Mouse (Mus musculus) stomach, embryonic 15.5 days (tissue): Measurements from ENCODE around the gene Apba1. TPM values are rescaled to one million over a fixed set of nuclear protein-coding genes. Genes with fewer than 3 reads are reported as not detected.

ENCODE experiments used
- ATAC-seq: fragments of 200-750 bp; cut with Nextera tagmentation; 2 replicates; pipeline ENCODE4 v1.8.0; 2017; ENCODE audit warnings: low read depth, moderate number of reproducible peaks, moderate TSS enrichment; ENCODE audit not compliant: insufficient read depth, low FRiP score
- H3K27ac ChIP-seq: fragments of 300-500 bp; sonication (generic); 2 replicates; pipeline ENCODE4 v1.5.1; 2015; ENCODE audit warnings: mild to moderate bottlenecking, inconsistent platforms
- H3K27me3 ChIP-seq: fragments of 300-500 bp; sonication (generic); replicated peaks from 2 replicates; pipeline ENCODE4 v1.6.1; 2015; ENCODE audit warnings: inconsistent platforms
- H3K36me3 ChIP-seq: fragments of 300-500 bp; sonication (generic); 2 replicates; pipeline ENCODE4 v1.6.1; 2015; ENCODE audit warnings: inconsistent platforms
- H3K4me1 ChIP-seq: fragments of 300-500 bp; sonication (generic); 2 replicates; pipeline ENCODE4 v1.6.1; 2015; ENCODE audit warnings: inconsistent platforms
- H3K4me2 ChIP-seq: fragments of 300-500 bp; sonication (generic); 2 replicates; pipeline ENCODE4 v1.6.1; 2015; ENCODE audit warnings: mild to moderate bottlenecking, inconsistent platforms
- H3K4me3 ChIP-seq: fragments of 300-500 bp; sonication (generic); replicated peaks from 2 replicates; pipeline ENCODE4 v1.5.1; 2015; ENCODE audit warnings: inconsistent platforms
- H3K9ac ChIP-seq: fragments of 300-500 bp; sonication (generic); 2 replicates; pipeline ENCODE4 v1.6.1; 2015; ENCODE audit warnings: inconsistent platforms
- H3K9me3 ChIP-seq: fragments of 300-500 bp; sonication (generic); 2 replicates; pipeline ENCODE4 v1.6.1; 2016; ENCODE audit warnings: inconsistent platforms
- WGBS: fragments of 180-500 bp; shearing (Covaris S2); methylation state at CpG from one replicate; pipeline ENCODE4 v1.1.7; 2015; 5-methylcytosine and 5-hydroxymethylcytosine counted together
- polyA plus RNA-seq: library from polyadenylated mRNA; unstranded; fragments of >200 nt; fragmentation: Nextera tagmentation; extraction: Ambion mirVana; gene quantifications from 2 replicates; pipeline ENCODE4 v1.2.1, GENCODE M21; 2015

Apba1 gene
- polyA plus RNA-seq, 1 experiment from 2014 or later, result 0.62 TPM

DNA sequence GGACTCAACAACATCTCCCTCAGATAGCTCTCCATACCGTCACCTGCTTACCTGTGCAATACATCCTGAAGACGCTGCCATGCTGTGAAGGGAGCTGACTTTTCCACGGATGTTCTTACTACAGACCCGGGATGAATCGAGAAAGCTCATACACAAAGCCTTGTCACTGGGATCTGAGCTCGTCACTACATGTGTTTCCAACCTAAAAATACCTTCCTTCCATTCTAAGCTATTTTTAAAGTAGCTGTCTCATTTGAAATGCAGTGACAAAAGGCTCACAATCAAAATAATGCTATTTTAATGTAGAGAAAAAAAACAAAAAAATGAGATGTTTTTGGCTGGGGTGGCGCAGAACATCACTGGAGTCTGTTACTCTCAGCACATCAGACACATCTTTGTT lies 97.1 kb downstream of the Apba1 start:
- H3K27ac ChIP-seq, result no peak overlapping the region
- H3K9ac ChIP-seq, result no peak overlapping the region
- no peak overlapping the region for H3K4me2 ChIP-seq
- no peaks in the 10 kb centered on the region for H3K27me3 ChIP-seq
- no peak for ATAC-seq
- H3K9me3 ChIP-seq, result no peaks in the 10 kb centered on the region
- 87% methylated on average over 7 of the region's 7 CpGs for WGBS
- no peaks in the 10 kb centered on the region for H3K4me1 ChIP-seq
- no peaks in the 10 kb centered on the region for H3K36me3 ChIP-seq
- no peak overlapping the region for H3K4me3 ChIP-seq

DNA sequence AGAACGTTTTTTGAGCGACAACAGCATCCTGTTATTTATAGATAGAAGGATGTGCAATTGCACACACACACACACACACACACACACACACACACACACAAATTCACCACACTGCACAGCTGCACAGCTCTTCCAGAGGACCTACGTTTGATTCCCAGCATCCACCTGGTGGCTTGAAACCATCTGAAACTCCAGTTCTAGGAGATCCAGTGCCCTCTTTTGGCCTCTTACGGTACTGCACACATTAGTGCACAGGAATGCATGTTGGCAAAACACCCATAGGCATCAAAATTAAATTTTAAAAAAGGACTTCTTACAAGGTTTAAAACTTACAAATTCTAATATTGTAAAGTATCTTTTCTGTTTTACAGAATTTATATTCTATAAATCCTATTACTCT lies 99.4 kb downstream of the Apba1 start:
- 90% methylated on average over 4 of the region's 4 CpGs for WGBS
- Histone ChIP-seq H3K27ac (no peak overlapping the region), H3K36me3 (no peaks in the 10 kb centered on the region), H3K9ac (no peak overlapping the region), H3K4me2 (no peak overlapping the region), H3K27me3 (no peaks in the 10 kb centered on the region), H3K4me3 (no peak overlapping the region), H3K9me3 (no peaks in the 10 kb centered on the region), H3K4me1 (no peaks in the 10 kb centered on the region)
- ATAC-seq, result no peak

DNA sequence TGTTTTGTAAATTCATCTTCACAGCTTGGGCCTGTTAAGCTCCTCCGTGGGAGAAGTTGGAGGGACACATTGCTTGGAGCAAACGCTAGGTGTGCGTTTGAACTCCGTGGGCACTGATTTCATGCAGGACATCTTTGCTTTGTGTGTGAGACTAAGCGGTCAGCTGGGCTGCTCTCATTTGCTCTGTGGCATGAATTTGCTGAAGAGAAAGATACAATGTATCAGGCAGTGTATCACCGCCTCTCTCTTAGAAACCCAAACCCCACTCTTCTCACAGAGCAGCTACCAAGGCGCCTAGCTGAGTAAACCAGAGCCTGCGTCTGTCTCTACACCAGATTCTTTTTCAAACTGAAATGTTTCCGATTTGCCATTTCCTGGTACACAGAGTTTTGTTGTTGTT lies 100.1 kb downstream of the Apba1 start:
- no peak overlapping the region for H3K4me3 ChIP-seq
- H3K9ac ChIP-seq, result no peak overlapping the region
- H3K36me3 ChIP-seq, result no peaks in the 10 kb centered on the region
- H3K27me3 ChIP-seq, result no peaks in the 10 kb centered on the region
- no peak overlapping the region for H3K4me2 ChIP-seq
- no peaks in the 10 kb centered on the region for H3K4me1 ChIP-seq
- no peak overlapping the region for H3K27ac ChIP-seq
- WGBS, result 82% methylated on average over 9 of the region's 9 CpGs
- ATAC-seq, result no peak
- H3K9me3 ChIP-seq, result no peaks in the 10 kb centered on the region

DNA sequence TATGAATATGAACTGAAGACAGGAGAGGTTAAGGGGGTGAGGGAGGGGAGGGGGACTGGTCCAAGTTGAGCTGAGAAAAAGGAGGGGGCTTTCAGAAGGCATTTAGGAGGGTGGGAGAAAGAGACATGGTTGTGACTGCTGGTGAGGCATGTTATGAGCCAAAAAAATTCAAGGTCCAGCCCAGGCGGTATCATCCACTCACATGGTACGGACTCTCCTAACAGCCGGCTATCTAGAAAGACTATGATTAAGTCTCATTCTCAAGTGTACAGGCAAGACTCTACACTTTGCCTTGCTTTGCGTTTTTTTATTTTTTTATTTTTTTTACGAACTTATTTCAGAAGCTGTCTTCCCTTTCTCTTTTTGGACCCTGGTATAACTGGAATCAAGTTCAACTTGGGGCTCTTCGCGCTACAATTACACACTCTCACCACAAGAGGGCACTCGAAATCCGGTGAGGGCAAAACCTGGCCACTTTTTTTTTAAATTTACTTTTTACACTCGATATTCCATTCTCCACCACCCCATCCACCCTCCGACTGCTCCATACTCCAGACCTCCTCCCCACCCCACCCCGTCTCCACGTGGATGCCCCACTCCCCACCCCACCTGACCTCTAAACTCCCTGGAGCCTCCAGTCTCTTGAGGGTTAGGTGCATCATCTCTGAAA lies 101.6 kb downstream of the Apba1 start:
- H3K4me3 ChIP-seq, result no peak overlapping the region
- H3K27ac ChIP-seq, result no peak overlapping the region
- H3K9ac ChIP-seq, result no peak overlapping the region
- H3K4me1 ChIP-seq, result no peaks in the 10 kb centered on the region
- no peak for ATAC-seq
- WGBS, result 27% methylated on average over 13 of the region's 13 CpGs
- no peaks in the 10 kb centered on the region for H3K27me3 ChIP-seq
- H3K4me2 ChIP-seq, result no peak overlapping the region
- no peaks in the 10 kb centered on the region for H3K9me3 ChIP-seq
- H3K36me3 ChIP-seq, result no peaks in the 10 kb centered on the region

DNA sequence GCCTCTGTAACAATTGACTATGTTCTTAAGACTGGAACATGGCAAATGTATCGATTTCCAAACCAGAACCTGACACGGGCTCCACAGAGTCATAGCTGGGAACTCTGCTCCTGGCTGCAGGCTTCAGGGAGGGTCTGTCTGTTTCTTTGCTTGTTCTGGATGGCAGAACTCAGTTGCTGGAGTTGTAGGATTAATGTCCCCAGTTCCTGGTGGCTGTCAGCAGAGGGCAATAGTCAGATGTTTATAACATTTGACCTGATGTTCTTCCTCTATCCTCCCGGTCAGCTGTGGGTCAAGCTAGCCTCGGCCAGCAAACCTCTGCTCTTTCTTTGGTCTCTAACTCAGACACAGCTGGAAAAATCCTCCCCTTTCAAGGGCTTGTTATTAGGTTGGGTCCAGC lies 104.0 kb downstream of the Apba1 start:
- WGBS, result 45% methylated on average over 4 of the region's 4 CpGs
- H3K9me3 ChIP-seq, result no peaks in the 10 kb centered on the region

DNA sequence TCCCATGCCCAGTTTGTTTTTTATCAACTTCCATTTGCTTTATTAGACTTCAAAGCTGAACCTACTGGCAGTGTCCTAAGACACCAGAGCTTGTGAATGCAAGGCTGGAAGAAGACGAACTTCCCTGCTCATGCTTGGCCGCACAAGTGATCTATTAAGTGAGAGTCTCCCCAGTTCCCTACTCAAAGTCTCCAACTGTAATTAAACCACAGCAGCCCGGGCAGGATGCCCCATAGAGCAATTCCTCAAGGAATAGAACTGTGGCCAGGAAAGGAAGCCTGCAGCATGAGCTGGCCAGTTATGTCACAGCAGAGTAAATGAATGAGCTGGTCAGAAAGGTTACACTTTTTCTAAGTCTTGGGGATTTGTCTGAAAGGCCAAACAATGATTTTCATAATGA lies 105.3 kb downstream of the Apba1 start:
- H3K4me1 ChIP-seq, result no peaks in the 10 kb centered on the region
- ATAC-seq, result no peak
- no peaks in the 10 kb centered on the region for H3K36me3 ChIP-seq
- 54% methylated on average over 3 of the region's 3 CpGs for WGBS
- no peaks in the 10 kb centered on the region for H3K9me3 ChIP-seq
- H3K4me2 ChIP-seq, result no peak overlapping the region
- H3K27ac ChIP-seq, result no peak overlapping the region
- no peak overlapping the region for H3K9ac ChIP-seq
- no peak overlapping the region for H3K4me3 ChIP-seq
- H3K27me3 ChIP-seq, result no peaks in the 10 kb centered on the region

More for the DNA sequence above, 104.0 kb downstream of the Apba1 start:
- Histone ChIP-seq H3K9ac (no peak overlapping the region), H3K4me2 (no peak overlapping the region), H3K27ac (no peak overlapping the region), H3K27me3 (no peaks in the 10 kb centered on the region), H3K4me1 (no peaks in the 10 kb centered on the region), H3K36me3 (no peaks in the 10 kb centered on the region), H3K4me3 (no peak overlapping the region)
- no peak for ATAC-seq

DNA sequence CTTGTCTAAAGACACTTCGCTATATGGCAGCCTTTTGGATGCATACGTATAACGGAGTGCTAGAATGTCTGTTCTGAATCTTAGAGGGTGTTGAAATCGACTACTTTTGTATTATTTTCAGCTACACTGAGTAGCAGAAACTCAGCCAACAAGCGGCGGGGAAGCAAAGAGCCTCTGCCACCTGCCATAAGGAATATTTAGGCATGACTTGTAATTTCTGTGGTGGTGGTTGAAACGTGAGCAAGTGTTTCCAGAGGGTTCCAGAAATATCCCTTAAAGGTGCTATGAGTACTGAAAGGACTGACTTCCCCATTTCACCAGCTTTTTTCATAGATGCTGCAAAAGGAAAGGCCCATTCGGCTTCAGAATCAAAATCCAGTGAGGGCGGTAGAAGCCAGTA lies 107.4 kb downstream of the Apba1 start:
- WGBS, result 87% methylated on average over 9 of the region's 9 CpGs
- H3K4me1 ChIP-seq, result no peaks in the 10 kb centered on the region
- H3K4me3 ChIP-seq, result no peak overlapping the region
- ATAC-seq, result no peak
- H3K27me3 ChIP-seq, result no peaks in the 10 kb centered on the region
- H3K27ac ChIP-seq, result no peak overlapping the region
- H3K36me3 ChIP-seq, result no peaks in the 10 kb centered on the region
- H3K9ac ChIP-seq, result no peak overlapping the region
- no peaks in the 10 kb centered on the region for H3K9me3 ChIP-seq
- no peak overlapping the region for H3K4me2 ChIP-seq

DNA sequence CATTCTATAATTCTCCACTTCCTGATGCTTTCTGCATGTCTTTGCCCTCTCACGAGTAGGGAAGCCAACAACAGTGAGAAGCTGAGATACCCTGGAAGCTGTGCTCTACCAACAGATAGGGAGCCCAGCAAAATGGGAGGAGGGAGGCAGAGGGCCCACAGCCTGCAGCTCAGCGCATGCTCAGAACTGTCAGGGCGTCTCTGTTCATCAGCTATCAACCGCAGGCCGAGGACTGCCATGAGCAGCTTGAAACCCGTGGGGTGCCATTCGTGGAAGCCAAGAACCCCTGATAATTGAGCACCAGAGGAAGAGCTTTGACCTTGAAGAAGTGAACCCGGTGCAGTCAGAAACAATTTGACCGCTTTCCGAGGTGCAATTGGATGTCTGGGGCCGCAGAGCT lies 108.4 kb downstream of the Apba1 start:
- ATAC-seq, result no peak
- WGBS, result 82% methylated on average over 11 of the region's 11 CpGs
- no peaks in the 10 kb centered on the region for H3K9me3 ChIP-seq
- H3K4me2 ChIP-seq, result no peak overlapping the region
- no peak overlapping the region for H3K27ac ChIP-seq
- H3K4me3 ChIP-seq, result no peak overlapping the region
- H3K9ac ChIP-seq, result no peak overlapping the region
- H3K4me1 ChIP-seq, result no peaks in the 10 kb centered on the region
- no peaks in the 10 kb centered on the region for H3K36me3 ChIP-seq
- H3K27me3 ChIP-seq, result no peaks in the 10 kb centered on the region

DNA sequence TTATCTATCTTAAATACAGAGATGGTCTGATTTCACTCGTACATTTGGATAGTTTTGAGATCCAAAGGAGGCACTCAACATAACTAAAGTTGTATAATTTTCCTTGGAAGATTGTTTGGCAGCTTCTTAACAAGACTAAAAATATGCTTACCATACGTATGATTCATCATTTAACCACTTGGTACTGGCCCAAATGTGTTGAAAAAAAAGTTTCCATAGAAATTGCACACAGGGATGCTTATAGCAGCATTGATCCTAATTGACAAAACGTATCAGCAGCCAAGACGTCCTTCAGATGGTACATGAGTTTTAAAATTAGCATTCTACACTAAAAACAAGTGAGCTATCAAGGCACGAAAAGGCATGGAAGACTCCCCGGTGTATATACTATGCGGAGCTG lies 108.9 kb downstream of the Apba1 start:
- Histone ChIP-seq H3K4me1 (no peaks in the 10 kb centered on the region), H3K27me3 (no peaks in the 10 kb centered on the region), H3K36me3 (no peaks in the 10 kb centered on the region), H3K4me2 (no peak overlapping the region), H3K4me3 (no peak overlapping the region), H3K9me3 (no peaks in the 10 kb centered on the region), H3K27ac (no peak overlapping the region), H3K9ac (no peak overlapping the region)
- ATAC-seq, result no peak
- 73% methylated on average over 7 of the region's 7 CpGs for WGBS

DNA sequence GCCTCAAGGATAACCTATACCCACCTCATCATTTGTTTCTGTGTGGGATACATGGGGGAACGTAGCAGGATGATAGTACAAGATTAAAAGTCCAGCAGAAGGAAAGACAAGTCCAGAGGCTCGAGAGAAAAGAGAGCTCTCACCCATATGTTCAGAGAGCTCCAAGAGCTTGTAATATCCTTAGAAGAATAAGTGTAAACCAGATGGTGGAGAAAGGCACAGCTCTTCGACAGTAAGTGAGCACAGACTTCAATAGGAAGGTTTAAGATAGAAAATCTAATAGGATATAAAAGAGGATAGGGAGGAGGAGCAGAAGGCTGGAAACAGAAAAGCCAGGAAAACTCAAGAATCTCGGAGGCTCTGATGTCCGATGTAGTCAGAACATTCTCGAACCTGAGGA lies 115.8 kb downstream of the Apba1 start:
- Histone ChIP-seq H3K9me3 (no peaks in the 10 kb centered on the region), H3K4me1 (no peaks in the 10 kb centered on the region), H3K36me3 (no peaks in the 10 kb centered on the region), H3K9ac (no peak overlapping the region), H3K4me2 (no peak overlapping the region), H3K4me3 (no peak overlapping the region), H3K27ac (no peak overlapping the region), H3K27me3 (no peaks in the 10 kb centered on the region)
- 76% methylated on average over 6 of the region's 6 CpGs for WGBS
- no peak for ATAC-seq

DNA sequence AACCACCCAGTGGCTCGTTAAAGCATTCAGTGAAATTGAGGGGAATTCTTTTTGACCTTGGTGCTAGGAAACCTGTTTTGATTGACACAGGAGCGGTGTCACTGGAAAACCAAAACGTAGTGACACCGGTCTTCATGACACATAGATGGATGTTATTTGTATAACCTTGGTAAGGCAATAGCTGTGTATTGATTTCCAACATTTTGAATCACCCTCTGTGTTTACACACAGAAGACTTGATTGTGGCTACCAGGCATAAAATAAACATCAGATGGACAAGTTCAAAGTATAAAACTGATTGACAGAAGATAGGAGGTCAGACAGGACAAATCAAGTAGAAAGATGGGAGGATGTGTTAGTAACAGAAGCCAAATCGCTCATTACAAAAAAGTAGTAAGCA lies 117.1 kb downstream of the Apba1 start:
- H3K9me3 ChIP-seq, result no peaks in the 10 kb centered on the region
- no peak for ATAC-seq
- 75% methylated on average over 5 of the region's 5 CpGs for WGBS
- no peak overlapping the region for H3K4me2 ChIP-seq
- no peaks in the 10 kb centered on the region for H3K4me1 ChIP-seq
- no peaks in the 10 kb centered on the region for H3K36me3 ChIP-seq
- H3K9ac ChIP-seq, result no peak overlapping the region
- no peak overlapping the region for H3K4me3 ChIP-seq
- no peak overlapping the region for H3K27ac ChIP-seq
- no peaks in the 10 kb centered on the region for H3K27me3 ChIP-seq

DNA sequence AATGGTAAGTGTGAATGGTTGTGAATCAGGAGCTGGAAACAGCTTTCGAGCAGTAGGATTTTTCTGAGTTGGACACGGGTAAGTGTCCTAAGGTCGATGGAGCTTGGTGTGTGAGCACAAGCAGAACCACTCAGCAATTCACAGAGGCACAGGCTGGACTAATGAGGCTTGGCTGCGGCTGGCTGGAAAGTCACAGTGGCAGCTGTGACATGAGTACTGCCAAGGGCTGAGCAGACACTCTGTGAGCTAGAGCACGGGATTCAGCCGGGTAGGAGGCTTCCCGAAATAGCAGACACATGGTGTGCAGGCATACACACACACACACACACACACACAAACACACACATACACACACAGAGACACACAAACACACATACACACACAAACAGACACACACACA lies 121.2 kb downstream of the Apba1 start:
- Histone ChIP-seq H3K4me1 (no peaks in the 10 kb centered on the region), H3K9ac (no peak overlapping the region)
- WGBS, result 78% methylated on average over 7 of the region's 7 CpGs

DNA sequence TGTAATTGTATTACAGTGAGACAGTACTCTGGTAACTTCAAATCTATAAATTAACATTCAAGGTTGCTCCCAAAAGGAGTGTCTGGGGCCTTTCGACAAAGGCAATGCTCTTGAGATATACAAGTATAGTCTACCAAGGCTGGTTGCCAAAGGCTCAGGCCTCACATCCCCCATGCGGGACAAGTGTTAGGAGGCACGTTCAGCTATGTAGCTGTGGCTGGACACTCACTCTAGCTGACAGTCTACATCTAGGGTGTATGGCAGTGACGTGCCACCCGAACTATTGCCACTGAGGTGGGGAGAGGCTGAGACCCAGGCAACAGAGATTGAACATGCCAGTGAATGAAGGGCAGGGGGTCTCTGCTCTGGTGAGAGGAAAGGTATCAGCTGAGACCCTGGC lies 127.5 kb downstream of the Apba1 start:
- Histone ChIP-seq H3K27me3 (peaks cover 3% of the 10 kb centered on the region; the same call in 1 of the 2 replicates), H3K36me3 (no peaks in the 10 kb centered on the region), H3K9me3 (no peaks in the 10 kb centered on the region), H3K4me3 (no peak overlapping the region), H3K27ac (no peak overlapping the region), H3K9ac (no peak overlapping the region), H3K4me2 (no peak overlapping the region), H3K4me1 (no peaks in the 10 kb centered on the region)
- ATAC-seq, result no peak
- WGBS, result 83% methylated on average over 5 of the region's 5 CpGs

More for the DNA sequence above, 121.2 kb downstream of the Apba1 start:
- Histone ChIP-seq H3K27ac (no peak overlapping the region), H3K4me3 (no peak overlapping the region), H3K27me3 (no peaks in the 10 kb centered on the region), H3K9me3 (no peaks in the 10 kb centered on the region), H3K36me3 (no peaks in the 10 kb centered on the region), H3K4me2 (no peak overlapping the region)
- no peak for ATAC-seq
